Mouse (Mus musculus): ENCODE measurements around the gene Fam114a2.
"Not testable (repeated sequence)": the region's sequence is repeated elsewhere in the genome, so short reads cannot be mapped to it uniquely, and the experiment has no call there.

Gene Fam114a2

DNA sequence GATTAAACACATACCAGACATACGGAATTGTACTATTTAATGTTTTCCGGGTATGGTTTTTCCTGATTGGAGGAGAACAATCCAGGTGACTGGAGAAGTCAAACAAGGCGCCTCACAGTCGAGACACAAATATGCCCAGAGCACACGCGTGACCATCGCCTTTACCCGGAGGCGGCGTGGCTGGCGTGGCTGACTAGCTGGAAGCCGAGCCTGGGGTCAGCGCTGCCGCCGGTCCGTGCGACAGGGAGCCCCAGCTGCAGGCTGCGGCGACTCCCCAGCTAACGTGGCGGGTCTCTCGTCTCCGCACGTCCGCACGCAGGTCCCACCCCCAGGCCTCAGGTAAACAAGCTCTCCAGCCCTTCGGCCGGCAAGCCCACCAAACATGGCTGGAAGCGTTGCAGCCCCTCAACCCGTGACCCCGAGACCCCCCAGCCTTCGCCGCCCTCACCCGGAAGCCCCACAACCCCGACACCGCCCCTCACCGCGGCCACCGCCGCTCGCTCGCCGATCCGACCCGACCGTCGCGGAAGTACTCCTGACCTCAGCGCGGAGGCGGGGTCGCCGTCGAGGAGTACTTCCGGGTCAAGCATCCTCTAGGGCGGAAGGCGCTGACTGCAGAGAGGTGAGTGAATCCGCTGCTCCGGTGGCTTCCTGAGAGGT lies at the start of gene Fam114a2, which contains the start of gene Mfap3:
Fam114a2 (minus strand) TSS at position 527 of the 660 bp plus-strand sequence.
Mfap3 (plus strand) TSS at position 574 of the 660 bp plus-strand sequence.
- DNase-seq (ENCODE audit: inconsistent age in 2 of 2, low spot score in 1 of 2), result peak; percentile 92 to 97

DNA sequence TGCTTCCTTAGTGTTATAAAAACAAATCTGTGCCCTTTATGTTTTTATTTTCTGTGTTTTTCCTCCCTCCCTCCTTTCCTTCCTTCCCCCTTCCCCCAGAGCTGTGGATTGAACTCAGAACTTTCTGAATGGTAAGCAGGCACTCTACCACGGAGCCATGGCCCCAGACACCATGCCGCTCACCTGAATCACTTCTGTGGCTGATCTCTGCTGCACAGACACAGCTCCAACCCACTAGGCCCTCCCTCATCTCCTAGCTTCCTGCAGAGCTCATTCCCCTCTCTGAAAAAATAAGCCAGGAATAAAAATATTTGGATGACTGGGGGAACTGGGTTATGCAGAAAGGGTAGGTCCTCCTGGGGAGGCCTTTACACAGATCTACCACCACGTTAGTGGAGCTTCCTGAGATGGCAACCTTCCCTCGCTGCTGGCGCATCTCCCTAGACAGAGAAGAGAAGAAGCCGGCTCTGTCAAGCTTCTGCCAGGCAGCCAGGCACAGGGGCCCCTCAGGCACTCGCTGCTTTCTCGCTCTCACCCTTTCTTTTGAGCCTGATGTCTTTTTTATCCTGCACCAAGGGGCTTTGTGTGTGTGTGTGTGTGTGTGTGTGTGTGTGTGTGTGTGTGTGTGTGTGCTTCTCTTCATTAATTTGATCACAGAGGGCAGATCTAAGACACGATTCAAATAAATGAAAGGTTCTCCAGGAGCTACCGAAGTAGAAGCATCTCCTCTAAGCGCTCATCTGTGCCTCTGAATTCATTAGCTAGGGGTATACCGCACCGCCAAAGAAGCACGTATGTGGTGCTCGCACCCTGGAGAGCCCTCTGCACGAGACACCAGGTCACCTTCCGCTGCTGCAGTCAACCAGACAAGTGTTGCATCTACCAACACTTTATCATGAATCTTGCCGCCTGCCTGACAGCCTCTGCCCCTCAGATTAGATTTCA lies 47.9 kb upstream of the Fam114a2 start:
- DNase-seq (ENCODE audit: inconsistent age in 2 of 2, low spot score in 1 of 2), result no peak

- DNase-seq (ENCODE audit: inconsistent age in 2 of 2, low spot score in 1 of 2), result peak; percentile 56 to 57
These were observed 46.1 kb upstream of the Fam114a2 start for GRCm38 (mm10) chr11:57564564-57564963.

DNA sequence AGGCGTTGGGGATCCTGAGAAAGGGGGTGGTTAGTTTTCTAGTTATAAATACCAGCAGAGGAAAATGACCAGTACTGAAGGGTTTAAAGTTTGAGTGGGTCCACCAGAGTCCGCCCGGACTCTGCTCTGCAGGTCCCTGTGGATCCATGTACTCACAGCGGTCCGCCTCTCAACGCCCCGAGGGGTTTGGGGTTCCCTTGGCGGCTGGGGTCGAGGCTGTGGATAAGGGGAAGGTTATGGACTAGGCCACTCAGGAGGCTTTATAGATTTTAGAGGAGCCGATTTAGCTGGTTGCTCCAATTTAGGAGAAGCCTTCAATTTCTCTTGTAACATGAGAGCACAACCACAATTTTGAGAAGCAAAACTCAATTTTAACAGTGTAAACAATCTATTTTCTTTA lies 39.5 kb upstream of the Fam114a2 start:
- DNase-seq (ENCODE audit: inconsistent age in 2 of 2, low spot score in 1 of 2), result not testable (repeated sequence)

DNA sequence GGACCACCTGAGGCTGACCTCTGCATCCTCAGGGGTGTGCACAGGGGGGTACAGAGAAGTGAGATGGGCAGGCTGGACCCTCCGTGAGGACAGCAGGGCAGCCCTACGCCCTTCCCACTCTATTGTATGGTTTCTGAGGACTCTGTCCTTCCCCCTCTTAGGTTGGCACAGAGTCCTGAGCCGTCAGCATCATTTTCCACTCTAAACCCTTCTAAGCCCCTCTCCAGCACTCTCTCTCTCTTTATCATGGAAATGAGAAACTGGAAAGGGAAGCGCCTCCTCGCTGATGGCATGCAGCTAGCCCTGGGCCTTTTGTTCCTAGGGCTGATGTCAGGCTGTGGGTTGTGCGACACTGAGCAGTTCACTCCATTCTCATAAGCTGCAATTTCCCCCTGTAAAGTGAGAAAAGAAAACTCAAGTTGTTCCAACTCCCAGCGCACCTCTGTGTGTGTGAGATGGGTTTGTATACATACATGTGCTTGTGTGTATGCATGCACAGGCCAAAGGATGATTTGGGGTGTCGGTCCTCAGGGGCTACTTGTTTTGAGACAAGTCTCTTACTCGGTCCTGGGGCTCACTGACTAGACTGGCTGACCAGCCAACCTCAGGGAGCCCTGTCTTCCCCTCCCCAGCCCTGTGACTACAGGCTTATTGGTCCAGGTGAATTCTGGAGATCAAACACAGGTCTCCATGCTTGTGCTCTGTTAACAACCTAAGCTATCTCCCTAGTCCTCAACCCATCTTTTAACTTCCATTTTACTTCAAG lies 34.8 kb upstream of the Fam114a2 start:
- DNase-seq (ENCODE audit: inconsistent age in 2 of 2, low spot score in 1 of 2), result no peak

DNA sequence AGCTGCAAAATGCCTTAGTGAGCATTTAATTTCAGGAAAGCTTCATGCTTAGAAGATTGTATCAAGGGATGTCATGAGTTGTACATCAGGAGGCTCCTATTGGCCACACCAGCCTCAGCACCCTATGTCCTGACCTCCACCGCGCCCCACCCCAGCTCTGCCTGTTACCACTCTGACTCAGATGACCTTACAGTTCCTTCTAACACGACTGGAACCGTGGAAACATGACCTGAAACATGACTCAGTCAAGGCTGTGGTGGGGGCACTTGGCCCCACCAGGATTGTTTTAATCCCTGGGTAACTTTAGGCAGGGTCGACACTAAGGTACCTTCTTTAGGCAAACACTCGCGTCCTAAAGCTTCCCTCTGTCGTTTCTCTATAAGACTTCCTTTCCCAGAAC lies 32.6 kb upstream of the Fam114a2 start:
- DNase-seq (ENCODE audit: inconsistent age in 2 of 2, low spot score in 1 of 2), result peak; percentile 71 to 83

DNA sequence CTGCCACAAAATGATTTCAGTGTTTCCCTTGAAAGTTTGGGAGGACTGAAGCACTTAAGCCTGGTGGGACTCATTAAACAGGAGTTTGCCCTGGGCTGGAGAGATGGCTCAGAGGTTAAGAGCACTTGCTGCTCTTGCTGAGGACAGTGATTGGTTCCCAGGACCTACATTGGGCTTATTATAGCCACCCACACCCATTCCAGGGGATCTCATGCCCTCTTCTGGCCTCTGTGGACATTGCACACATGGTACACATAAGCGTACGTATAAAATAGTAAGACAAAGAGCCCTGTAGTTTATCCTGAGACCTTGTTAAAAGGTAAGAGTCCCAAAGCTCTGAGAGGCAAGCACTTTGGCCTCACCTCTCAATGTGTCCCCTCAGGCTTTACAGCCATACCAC lies 31.8 kb upstream of the Fam114a2 start:
- no peak for DNase-seq (ENCODE audit: inconsistent age in 2 of 2, low spot score in 1 of 2)

- peak; percentile 78 to 94 for DNase-seq (ENCODE audit: inconsistent age in 2 of 2, low spot score in 1 of 2)
These were observed 30.5 kb upstream of the Fam114a2 start for GRCm38 (mm10) chr11:57548618-57549550.

DNA sequence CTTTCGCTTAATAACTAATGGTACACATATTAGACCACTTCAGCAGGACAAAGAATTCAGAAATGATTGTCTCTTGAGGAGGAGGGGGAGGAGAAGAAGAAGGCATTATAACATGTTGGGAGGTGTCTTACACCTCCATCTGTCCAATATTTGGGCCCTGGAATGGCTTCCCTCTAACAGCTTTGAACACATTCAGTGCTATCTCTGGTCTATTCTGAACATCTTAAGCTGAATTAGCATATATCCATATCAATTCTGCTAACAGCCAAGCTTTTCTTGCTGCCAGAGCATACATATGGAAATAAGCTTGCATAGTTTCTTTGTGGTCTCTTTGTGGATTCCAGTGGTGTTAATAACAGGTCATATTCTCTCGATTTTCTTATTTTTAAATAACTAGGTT lies 22.3 kb upstream of the Fam114a2 start:
- DNase-seq (ENCODE audit: inconsistent age in 2 of 2, low spot score in 1 of 2), result no peak

GRCm38 (mm10) chr11:57539841-57540418 lies 21.5 kb upstream of the Fam114a2 start:
- DNase-seq (ENCODE audit: inconsistent age in 2 of 2, low spot score in 1 of 2), result no peak

GRCm38 (mm10) chr11:57535912-57536311 lies 17.5 kb upstream of the Fam114a2 start:
- no peak for DNase-seq (ENCODE audit: inconsistent age in 2 of 2, low spot score in 1 of 2)

GRCm38 (mm10) chr11:57532306-57532705 lies 13.9 kb upstream of the Fam114a2 start:
- DNase-seq (ENCODE audit: inconsistent age in 2 of 2, low spot score in 1 of 2), result no peak

- DNase-seq (ENCODE audit: inconsistent age in 2 of 2, low spot score in 1 of 2), result no peak
These were observed 13.0 kb upstream of the Fam114a2 start for GRCm38 (mm10) chr11:57531300-57531950.

DNA sequence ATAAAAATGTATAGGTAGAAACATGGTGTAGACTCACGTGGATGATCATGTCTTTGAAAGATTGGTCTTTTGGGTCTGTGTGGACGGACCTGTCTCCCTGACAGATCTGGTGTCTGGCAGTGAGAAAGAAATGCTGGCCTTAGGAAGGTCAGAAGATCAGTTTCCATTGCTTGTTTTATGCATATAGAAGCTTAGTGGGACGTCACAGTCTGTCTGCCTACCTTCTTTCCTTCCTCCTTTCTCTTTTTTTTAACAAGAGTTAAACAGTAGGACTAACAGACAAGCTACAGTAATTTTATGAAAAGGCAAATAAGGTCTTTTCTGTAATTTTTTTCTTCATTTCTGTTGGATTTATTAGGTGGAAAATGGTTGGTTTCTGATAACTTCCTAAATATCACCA lies 10.7 kb upstream of the Fam114a2 start:
- DNase-seq (ENCODE audit: inconsistent age in 2 of 2, low spot score in 1 of 2), result no peak

- DNase-seq (ENCODE audit: inconsistent age in 2 of 2, low spot score in 1 of 2), result no peak
These were observed 9.1 kb upstream of the Fam114a2 start for GRCm38 (mm10) chr11:57527506-57527905.

DNA sequence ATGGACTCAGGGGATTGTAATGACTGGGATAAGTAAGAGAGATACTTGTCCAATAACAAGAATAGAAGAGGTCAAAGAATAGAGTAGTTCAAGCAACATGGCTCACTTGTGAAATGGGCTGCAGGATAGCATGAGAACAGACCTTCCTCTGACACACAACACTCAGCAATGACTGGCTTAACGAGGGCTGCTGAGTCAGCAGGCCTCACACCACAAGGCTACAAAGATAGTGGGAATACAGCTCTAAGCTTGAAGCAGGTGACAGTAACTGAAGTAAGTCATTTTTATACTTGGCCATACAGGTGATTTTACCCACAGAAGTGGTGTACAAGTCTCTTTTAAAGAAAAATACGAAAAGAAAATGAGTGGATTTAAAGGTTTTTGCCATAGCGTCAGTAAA lies 7.5 kb upstream of the Fam114a2 start:
- DNase-seq (ENCODE audit: inconsistent age in 2 of 2, low spot score in 1 of 2), result peak in 1 of 2 experiments; percentile 49

DNA sequence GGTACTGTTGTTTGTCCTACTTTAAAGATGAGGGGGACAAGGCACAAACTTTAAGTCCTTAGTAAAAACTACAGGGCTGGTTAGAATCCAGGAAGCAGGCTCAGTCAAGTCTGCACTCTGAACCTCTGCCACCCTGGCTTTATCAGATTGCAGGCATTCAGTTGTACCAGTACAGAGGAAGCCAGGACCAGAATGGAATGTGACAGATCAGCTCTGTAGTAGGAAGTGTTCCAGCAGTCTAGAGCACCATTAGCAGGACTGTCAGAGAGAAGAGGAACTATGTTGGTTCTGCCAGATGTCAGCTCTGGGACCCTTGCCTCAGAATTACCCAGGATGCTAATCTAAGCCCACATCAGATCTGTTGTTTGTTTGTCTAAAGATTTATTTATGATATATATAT lies 6.2 kb upstream of the Fam114a2 start:
- DNase-seq (ENCODE audit: inconsistent age in 2 of 2, low spot score in 1 of 2), result peak in 1 of 2 experiments; percentile 44

- DNase-seq (ENCODE audit: inconsistent age in 2 of 2, low spot score in 1 of 2), result no peak
These were observed 5.0 kb upstream of the Fam114a2 start for GRCm38 (mm10) chr11:57523418-57523817.

GRCm38 (mm10) chr11:57522046-57522445 lies 3.6 kb upstream of the Fam114a2 start:
- no peak for DNase-seq (ENCODE audit: inconsistent age in 2 of 2, low spot score in 1 of 2)

Measured in adrenal gland, adult (tissue).